Mouse (Mus musculus): ENCODE measurements around the gene Scube2. TPM values are rescaled to one million over a fixed set of nuclear protein-coding genes. Genes with fewer than 3 reads are reported as not detected.

Scube2 gene
- total and polyA plus RNA-seq, 3 experiments: 0.27 to 0.67 TPM; not detected in 1

DNA sequence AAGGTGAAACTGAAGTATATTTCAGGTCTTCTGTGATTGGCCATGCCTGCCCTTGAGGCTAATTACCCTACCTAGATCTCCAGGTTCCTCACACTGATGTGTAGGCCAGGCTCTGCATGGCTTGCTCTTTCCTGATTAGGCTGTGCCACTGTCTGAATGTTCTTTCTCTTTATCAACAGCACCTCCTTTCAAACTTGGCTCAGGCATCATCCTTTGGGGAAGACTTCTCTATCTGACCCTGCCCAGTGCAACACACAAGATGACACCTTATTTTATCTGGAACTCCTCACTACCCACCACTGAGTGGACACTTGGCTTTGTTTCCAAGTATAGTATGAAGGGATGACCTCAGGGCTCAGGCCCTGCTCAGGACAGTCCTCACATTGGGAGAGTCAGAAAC, 47.5 kb downstream of the Scube2 start (continued):
- TF ChIP-seq NRF1 (IDR thresholded peaks at IDR 0.05; ENCODE audit: insufficient read depth, low read depth, low read length, poor library complexity, severe bottlenecking) (no peak), TCF12 (IDR thresholded peaks at IDR 0.05; ENCODE audit: low read depth, low read length) (peak; percentile 97), POLR2A (IDR thresholded peaks at IDR 0.05; ENCODE audit: control insufficient read depth in 1 of 2, insufficient read depth in 1 of 2, low read depth in 1 of 2, low read length in 2 of 2, poor library complexity in 1 of 2) (no peak)

- Histone ChIP-seq H3K27ac (ENCODE audit: control insufficient read depth, low read depth, low read length) (no peak overlapping the region), H3K9ac (ENCODE audit: control insufficient read depth, low read depth, low read length, poor library complexity, severe bottlenecking) (no peak overlapping the region), H3K9me3 (replicated peaks; ENCODE audit: insufficient read depth, low read length) (no peaks in the 10 kb centered on the region), H3K79me2 (ENCODE audit: control insufficient read depth, insufficient read depth, low read length, poor library complexity) (no peaks in the 10 kb centered on the region), H3K4me1 (ENCODE audit: control insufficient read depth in 1 of 2, insufficient read depth in 2 of 2, low read length in 2 of 2) (peaks cover 15 to 16% of the 10 kb centered on the region in 2 experiments), H3K4me3 (ENCODE audit: control insufficient read depth in 1 of 2, insufficient read depth in 1 of 2, low read depth in 2 of 2, low read length in 2 of 2) (no peak overlapping the region), H3K27me3 (ENCODE audit: control insufficient read depth in 1 of 2, insufficient read depth in 2 of 2, low read length in 2 of 2) (no peaks in the 10 kb centered on the region; a peak in 1 of 4 replicates), H3K36me3 (ENCODE audit: control insufficient read depth in 1 of 2, insufficient read depth in 2 of 2, low read length in 2 of 2) (peaks cover 0 to 14% of the 10 kb centered on the region in 2 experiments; a peak in 2 of 4 replicates)
- no peak for DNase-seq (ENCODE audit: low read depth, low spot score)
- TF ChIP-seq USF2 (IDR thresholded peaks at IDR 0.05; ENCODE audit: borderline replicate concordance in 1 of 2, insufficient read depth in 1 of 2, low read depth in 1 of 2, low read length in 2 of 2): no peak
- TF ChIP-seq E2F4 (IDR thresholded peaks at IDR 0.05; ENCODE audit: borderline replicate concordance, low read depth, low read length): no peak
- TF ChIP-seq MAFK (IDR thresholded peaks at IDR 0.05; ENCODE audit: borderline replicate concordance, low read depth, low read length): no peak
- no peak for TF ChIP-seq SIN3A (IDR thresholded peaks at IDR 0.05; ENCODE audit: low read length)
- TF ChIP-seq POLR2AphosphoS5 (IDR thresholded peaks at IDR 0.05; ENCODE audit: borderline replicate concordance, low read depth, low read length): no peak
- no peak for TF ChIP-seq NRF1 (IDR thresholded peaks at IDR 0.05; ENCODE audit: insufficient read depth, low read depth, low read length, poor library complexity, severe bottlenecking)
- no peak for TF ChIP-seq CTCF (IDR thresholded peaks at IDR 0.05 in 2 of 3, conservative IDR thresholded peaks at IDR 0.05 in 1 of 3; ENCODE audit: control insufficient read depth in 1 of 3, insufficient read depth in 1 of 3, low read depth in 2 of 3, low read length in 3 of 3, poor library complexity in 1 of 3, severe bottlenecking in 1 of 3)
- no peak for TF ChIP-seq EP300 (IDR thresholded peaks at IDR 0.05; ENCODE audit: low read depth in 1 of 2, low read length in 2 of 2)
- no peak for TF ChIP-seq MAX (IDR thresholded peaks at IDR 0.05; ENCODE audit: low read length)
- no peak for TF ChIP-seq UBTF (IDR thresholded peaks at IDR 0.05; ENCODE audit: borderline replicate concordance, insufficient read depth, low read depth, low read length)
- TF ChIP-seq MAZ (IDR thresholded peaks at IDR 0.05; ENCODE audit: low read depth, low read length): no peak
- TF ChIP-seq TCF12 (IDR thresholded peaks at IDR 0.05; ENCODE audit: low read depth, low read length): no peak
These were observed 51.9 kb downstream of the Scube2 start for GRCm38 (mm10) chr7:109813330-109814140.

DNA sequence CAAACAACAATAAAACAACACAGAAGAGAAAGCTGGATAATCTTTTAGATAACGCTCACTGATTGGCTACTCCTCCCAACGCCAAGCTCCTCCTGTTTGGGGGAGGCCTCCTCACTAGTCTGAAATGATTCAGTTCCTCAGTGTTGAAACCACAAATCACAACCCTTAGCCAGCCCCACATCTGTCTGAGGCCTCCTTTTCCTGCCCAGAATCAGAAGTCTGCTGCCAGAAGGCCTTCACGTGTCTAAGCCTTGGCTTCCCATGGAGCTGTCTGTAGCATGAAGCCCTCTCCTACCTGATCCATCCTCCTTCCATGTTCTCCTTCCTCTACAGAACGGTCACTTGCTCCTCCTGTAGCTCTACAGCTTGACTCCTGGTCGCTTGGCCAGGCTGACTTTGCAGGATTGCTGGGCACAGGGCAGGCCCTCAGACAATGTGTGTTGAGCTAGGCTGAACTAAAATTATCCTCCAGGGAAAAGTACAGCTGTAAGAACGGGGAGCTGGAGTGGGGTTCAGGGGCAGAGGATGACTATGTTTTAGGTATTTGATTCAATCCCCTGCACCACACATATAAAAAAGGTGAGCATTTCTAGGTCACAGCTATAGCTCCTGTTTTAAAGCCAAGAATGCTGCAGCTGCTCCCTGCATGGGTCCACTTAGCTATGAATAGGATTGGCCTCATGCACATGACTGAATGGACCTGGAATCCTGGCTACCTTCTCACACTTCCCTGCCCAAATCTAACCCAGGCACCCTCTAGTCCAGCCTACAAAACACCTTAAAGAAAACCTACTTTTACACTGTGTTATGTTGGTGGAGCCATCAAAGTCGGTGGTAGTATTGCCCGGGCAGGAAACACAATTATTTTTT, 57.6 kb downstream of the Scube2 start:
- Histone ChIP-seq H3K27ac (ENCODE audit: control insufficient read depth, low read depth, low read length) (no peak overlapping the region), H3K4me3 (ENCODE audit: control insufficient read depth in 1 of 2, insufficient read depth in 1 of 2, low read depth in 2 of 2, low read length in 2 of 2) (no peak overlapping the region), H3K4me1 (ENCODE audit: control insufficient read depth in 1 of 2, insufficient read depth in 2 of 2, low read length in 2 of 2) (no peaks in the 10 kb centered on the region), H3K27me3 (ENCODE audit: control insufficient read depth in 1 of 2, insufficient read depth in 2 of 2, low read length in 2 of 2) (no peaks in the 10 kb centered on the region; a peak in 1 of 4 replicates), H3K9ac (ENCODE audit: control insufficient read depth, low read depth, low read length, poor library complexity, severe bottlenecking) (no peak overlapping the region), H3K79me2 (ENCODE audit: control insufficient read depth, insufficient read depth, low read length, poor library complexity) (no peaks in the 10 kb centered on the region), H3K9me3 (replicated peaks; ENCODE audit: insufficient read depth, low read length) (no peaks in the 10 kb centered on the region), H3K36me3 (ENCODE audit: control insufficient read depth in 1 of 2, insufficient read depth in 2 of 2, low read length in 2 of 2) (no peaks in the 10 kb centered on the region)
- TF ChIP-seq RCOR1 (IDR thresholded peaks at IDR 0.05; ENCODE audit: low read depth, low read length): peak; percentile 45; the same call in 1 of the 2 replicates
- no peak for TF ChIP-seq ZMIZ1 (IDR thresholded peaks at IDR 0.05; ENCODE audit: low read depth, low read length)
- no peak for TF ChIP-seq SIN3A (IDR thresholded peaks at IDR 0.05; ENCODE audit: low read length)
- DNase-seq (ENCODE audit: low read depth, low spot score): no peak
